Mouse (Mus musculus) CH12.LX (cell line): ENCODE measurements around the gene Ythdf2. TPM values are rescaled to one million over a fixed set of nuclear protein-coding genes. Genes with fewer than 3 reads are reported as not detected.

Source experiments
- DNase-seq: peaks from one replicate; pipeline ENCODE4 v3.0.0-alpha.2; 2013; ENCODE audit errors: extremely low read depth
- H3K27ac ChIP-seq: 2 replicates; pipeline ENCODE4 v1.5.1; 2012; ENCODE audit warnings: low read depth, mild to moderate bottlenecking, control low read depth, moderate library complexity; ENCODE audit not compliant: insufficient read depth
- H3K27me3 ChIP-seq: replicated peaks from 2 replicates; pipeline ENCODE3; 2012; ENCODE audit warnings: inconsistent platforms
- H3K36me3 ChIP-seq, 2 experiments: replicated peaks in 1 of 2; 2 replicates each; pipeline versions ENCODE3 to v1.6.1; 2012; ENCODE audit warnings: inconsistent platforms in 1 of 2, low read length in 1 of 2, mild to moderate bottlenecking in 1 of 2, mixed read lengths in 1 of 2, moderate library complexity in 1 of 2; ENCODE audit not compliant: control insufficient read depth in 1 of 2, insufficient read depth in 1 of 2
- H3K4me1 ChIP-seq, 2 experiments: 2 replicates each; pipeline ENCODE4 v1.6.1; 2012; ENCODE audit warnings: inconsistent platforms in 1 of 2, moderate library complexity in 1 of 2; ENCODE audit not compliant: insufficient read depth in 2 of 2, control insufficient read depth in 1 of 2
- H3K4me2 ChIP-seq: 2 replicates; pipeline ENCODE4 v1.6.1; 2012; ENCODE audit warnings: low read depth, mild to moderate bottlenecking, control low read depth; ENCODE audit not compliant: poor library complexity, insufficient read depth, severe bottlenecking
- H3K4me3 ChIP-seq, 3 experiments: fragments of 150-350 bp in 1 of 3; sonication (generic) in 1 of 3; replicated peaks in 1 of 3; 2 replicates each; pipeline versions ENCODE3 to v1.5.1; 2011 to 2012; ENCODE audit warnings: low read depth in 2 of 3, low read length in 2 of 3, mild to moderate bottlenecking in 2 of 3, moderate library complexity in 2 of 3, control low read depth in 1 of 3, improper control_type of control experiment in 1 of 3, inconsistent platforms in 1 of 3, mixed read lengths in 1 of 3; ENCODE audit not compliant: poor library complexity in 1 of 3
- H3K79me2 ChIP-seq: replicated peaks from 2 replicates; pipeline ENCODE4 v1.6.1; 2012; ENCODE audit warnings: mild to moderate bottlenecking, moderate library complexity; ENCODE audit not compliant: control insufficient read depth, poor library complexity, insufficient read depth, severe bottlenecking; ENCODE audit errors: extremely low read depth
- H3K9ac ChIP-seq: 2 replicates; pipeline ENCODE4 v1.6.1; 2012; ENCODE audit warnings: low read depth, mild to moderate bottlenecking, control low read depth, moderate library complexity; ENCODE audit not compliant: insufficient read depth
- H3K9me3 ChIP-seq: replicated peaks from 2 replicates; pipeline ENCODE3; 2012; ENCODE audit warnings: low read length, inconsistent platforms, mixed read lengths
- BHLHE40 ChIP-seq: IDR thresholded peaks from 2 replicates; pipeline ENCODE4 v1.6.1; 2011; ENCODE audit warnings: mild to moderate bottlenecking, low read depth, low read length, improper control_type of control experiment
- CHD2 ChIP-seq: IDR thresholded peaks from 2 replicates; pipeline ENCODE4 v1.6.1; 2011; ENCODE audit warnings: low read length, improper control_type of control experiment
- EP300 ChIP-seq: IDR thresholded peaks from 2 replicates; pipeline ENCODE4 v1.6.1; 2011; ENCODE audit warnings: low read length, improper control_type of control experiment
- ETS1 ChIP-seq: conservative IDR thresholded peaks from 2 replicates; pipeline ENCODE4 v1.6.1; 2012; ENCODE audit warnings: low read depth, mild to moderate bottlenecking, inconsistent platforms, low read length, improper control_type of control experiment, moderate library complexity
- GABPA ChIP-seq: IDR thresholded peaks from 2 replicates; pipeline ENCODE4 v1.6.1; 2012; ENCODE audit warnings: low read depth, low read length, improper control_type of control experiment, inconsistent platforms; ENCODE audit not compliant: insufficient replicate concordance
- IRF4 ChIP-seq: IDR thresholded peaks from 2 replicates; pipeline ENCODE4 v1.6.1; 2014; ENCODE audit warnings: low read depth, mild to moderate bottlenecking, inconsistent platforms, low read length, improper control_type of control experiment
- JUN ChIP-seq: IDR thresholded peaks from 2 replicates; pipeline ENCODE4 v1.6.1; 2011; ENCODE audit warnings: low read depth, mild to moderate bottlenecking, low read length, improper control_type of control experiment, moderate library complexity; ENCODE audit not compliant: insufficient read depth
- KAT2A ChIP-seq: IDR thresholded peaks from 2 replicates; pipeline ENCODE4 v1.6.1; 2012; ENCODE audit warnings: low read length, improper control_type of control experiment, inconsistent platforms; ENCODE audit not compliant: insufficient replicate concordance
- MAZ ChIP-seq: IDR thresholded peaks from 2 replicates; pipeline ENCODE4 v1.6.1; 2012; ENCODE audit warnings: low read depth, mild to moderate bottlenecking, inconsistent platforms, low read length, improper control_type of control experiment, moderate library complexity
- MEF2A ChIP-seq: IDR thresholded peaks from 2 replicates; pipeline ENCODE4 v1.6.1; 2014; ENCODE audit warnings: low read depth, mild to moderate bottlenecking, inconsistent platforms, low read length, improper control_type of control experiment, borderline replicate concordance
- NELFE ChIP-seq: IDR thresholded peaks from 2 replicates; pipeline ENCODE4 v1.6.1; 2011; ENCODE audit warnings: low read depth, low read length, improper control_type of control experiment
- NRF1 ChIP-seq: IDR thresholded peaks from 2 replicates; pipeline ENCODE4 v1.6.1; 2014; ENCODE audit warnings: low read depth, mild to moderate bottlenecking, inconsistent platforms, low read length, improper control_type of control experiment, moderate library complexity
- POLR2A ChIP-seq: IDR thresholded peaks from 2 replicates; pipeline ENCODE4 v1.6.1; 2011; ENCODE audit warnings: low read depth, mild to moderate bottlenecking, improper control_type of control experiment, low read length
- POLR2AphosphoS2 ChIP-seq: IDR thresholded peaks from 2 replicates; pipeline ENCODE4 v1.6.1; 2011; ENCODE audit warnings: low read depth, low read length, improper control_type of control experiment
- RCOR1 ChIP-seq: conservative IDR thresholded peaks from 2 replicates; pipeline ENCODE4 v1.6.1; 2012; ENCODE audit warnings: low read depth, mild to moderate bottlenecking, inconsistent platforms, low read length, improper control_type of control experiment
- SIN3A ChIP-seq: IDR thresholded peaks from 2 replicates; pipeline ENCODE4 v1.6.1; 2012; ENCODE audit warnings: low read length, improper control_type of control experiment, inconsistent platforms
- TBP ChIP-seq: conservative IDR thresholded peaks from 2 replicates; pipeline ENCODE4 v1.6.1; 2011; ENCODE audit warnings: low read depth, low read length, improper control_type of control experiment
- TCF12 ChIP-seq: IDR thresholded peaks from 2 replicates; pipeline ENCODE4 v1.6.1; 2014; ENCODE audit warnings: low read depth, mild to moderate bottlenecking, inconsistent platforms, low read length, improper control_type of control experiment
- ZKSCAN1 ChIP-seq: IDR thresholded peaks from 2 replicates; pipeline ENCODE4 v1.6.1; 2012; ENCODE audit warnings: low read depth, inconsistent platforms, low read length, improper control_type of control experiment, borderline replicate concordance
- ZMIZ1 ChIP-seq: IDR thresholded peaks from 2 replicates; pipeline ENCODE4 v1.6.1; 2012; ENCODE audit warnings: low read depth, mild to moderate bottlenecking, inconsistent platforms, low read length, improper control_type of control experiment
- ZNF384 ChIP-seq: IDR thresholded peaks from 2 replicates; pipeline ENCODE4 v1.6.1; 2012; ENCODE audit warnings: low read depth, low read length, improper control_type of control experiment, inconsistent platforms
- dilution Hi-C: fragments of 300-500 bp; cut with MboI; formaldehyde crosslinking; loops from 2 replicates; pipeline ENCODE4 v1.14.3; 2020; ENCODE audit warnings: low sequenced_read_pairs; ENCODE audit not compliant: extremely low pct_unique_long_range_greater_than_20kb, extremely low pct_ligation_motif_present
- in situ Hi-C: fragments of 300-500 bp; cut with MboI; formaldehyde crosslinking; loops from 3 replicates; pipeline ENCODE4 v1.14.3; 2019; ENCODE audit warnings: low sequenced_read_pairs, low pct_ligation_motif_present, low pct_unique_long_range_greater_than_20kb, mixed read lengths
- polyA plus RNA-seq: library from polyadenylated mRNA; unstranded; fragments of >175 nt; gene quantifications from 2 replicates; pipeline ENCODE4 v1.2.1, GENCODE M21; 2012; ENCODE audit warnings: low read depth; ENCODE audit not compliant: insufficient read length
- total RNA-seq, 2 experiments: library from RNA; depleted of rRNA; stranded (reverse); fragments of 300-350 nt in 1 of 2; fragments of >200 nt in 1 of 2; gene quantifications; 2 replicates each; pipeline ENCODE4 v1.2.3; 2012 to 2014

The Ythdf2 gene
- total and polyA plus RNA-seq, 3 experiments: 51.6 to 78.3 (median 56.5) TPM

DNA sequence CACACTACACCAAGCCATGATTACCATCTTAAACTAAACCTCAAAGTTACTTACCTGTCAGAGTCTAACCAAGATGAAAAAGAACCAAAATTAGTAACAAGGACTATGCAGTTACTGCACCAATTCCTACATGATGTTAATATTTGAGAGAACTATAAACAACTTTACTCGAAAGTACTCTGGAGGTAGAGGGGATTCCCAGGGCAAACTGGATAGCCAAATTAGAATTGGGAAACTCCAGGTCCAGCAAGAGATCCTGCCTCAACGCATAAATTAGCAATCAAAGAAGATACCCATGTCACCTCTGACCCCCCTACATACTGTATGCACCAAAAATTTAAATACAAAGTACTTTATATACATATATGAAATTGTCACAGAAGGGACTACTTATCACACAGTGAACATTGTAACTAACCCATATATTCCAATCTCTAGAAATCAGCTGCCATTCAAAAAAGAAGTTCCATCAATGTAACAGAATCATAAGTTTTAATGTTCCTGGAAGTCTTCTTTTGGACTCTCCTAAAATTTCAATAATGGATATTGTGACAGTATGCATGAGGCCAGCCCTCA is 24.2 kb downstream of the Ythdf2 start:
- Histone ChIP-seq H3K27ac (peak overlapping the region; percentile 69; the same call in 1 of the 2 replicates), H3K4me1 (peaks cover 10 to 69% of the 10 kb centered on the region in 2 experiments), H3K4me3 (no peak overlapping the region), H3K4me2 (peak overlapping the region; percentile 27), H3K79me2 (peaks cover 74% of the 10 kb centered on the region), H3K36me3 (peaks cover 20 to 55% of the 10 kb centered on the region in 2 experiments), H3K9ac (no peak overlapping the region), H3K27me3 (no peaks in the 10 kb centered on the region), H3K9me3 (no peaks in the 10 kb centered on the region)
- in situ Hi-C loops: loop anchor here (25.0 kb wide), 1 partner anchor 224 kb away; the partner anchor contains the start of gene Phactr4
- DNase-seq: no peak
- dilution Hi-C loops: no loop called here
- TF ChIP-seq JUN (no peak), MEF2A (peak; percentile 80), NRF1 (no peak), BHLHE40 (no peak), POLR2A (no peak), SIN3A (peak; percentile 24; the same call in 1 of the 2 replicates), POLR2AphosphoS2 (no peak), TCF12 (no peak), RCOR1 (0 out of 2 replicates have a peak, but pooled peaks have one; percentile 31), ZMIZ1 (0 out of 2 replicates have a peak, but pooled peaks have one; percentile 52), MAZ (no peak), KAT2A (no peak), GABPA (no peak), IRF4 (peak; percentile 51), ZKSCAN1 (no peak), EP300 (peak; percentile 59), ETS1 (0 out of 2 replicates have a peak, but pooled peaks have one; percentile 27), NELFE (no peak)

DNA sequence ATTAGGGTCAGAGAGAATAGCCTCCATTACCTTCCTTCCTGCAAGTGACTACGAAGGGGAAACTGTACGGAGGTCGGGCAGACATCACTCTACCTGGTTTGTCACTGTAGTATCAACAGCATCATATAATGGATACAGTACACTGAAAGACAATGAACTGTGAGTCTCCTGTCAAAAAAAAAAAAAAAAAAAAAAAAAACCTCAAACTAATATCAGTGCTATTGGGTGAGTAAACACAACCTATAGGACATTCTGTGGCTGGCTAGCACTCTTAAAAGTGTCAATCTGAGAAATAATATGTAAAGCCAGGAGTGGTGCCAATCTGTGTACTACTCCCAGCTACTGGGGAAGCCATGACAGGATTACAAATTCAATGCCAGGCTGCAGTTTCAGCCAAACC is 28.9 kb downstream of the Ythdf2 start:
- in situ Hi-C loops (loop anchor here (5.0 to 25.0 kb wide), 2 partner anchors 84 to 229 kb away; partner anchors contain the start of gene Phactr4), dilution Hi-C loops (no loop called here)
- Histone ChIP-seq H3K9ac (no peak overlapping the region), H3K27ac (peak overlapping the region; percentile 29; the same call in 1 of the 2 replicates), H3K79me2 (peaks cover 29% of the 10 kb centered on the region), H3K4me1 (peaks cover 12 to 89% of the 10 kb centered on the region in 2 experiments), H3K36me3 (peaks cover 12 to 45% of the 10 kb centered on the region in 2 experiments), H3K4me2 (no peak overlapping the region), H3K4me3 (no peak overlapping the region), H3K27me3 (no peaks in the 10 kb centered on the region), H3K9me3 (no peaks in the 10 kb centered on the region)
- TF ChIP-seq TBP: no peak
- peak; percentile 64 for TF ChIP-seq ZNF384
- no peak for TF ChIP-seq POLR2AphosphoS2
- no peak for TF ChIP-seq CHD2
- TF ChIP-seq POLR2A: no peak
- no peak for DNase-seq
